Mouse (Mus musculus) skeletal muscle tissue, postnatal 0 days (tissue): ENCODE results near the gene Uggt1. TPM values are rescaled to one million over a fixed set of nuclear protein-coding genes. Genes with fewer than 3 reads are reported as not detected.

Experiments
- microRNA-seq, 2 experiments: library from miRNA; unstranded; fragments of <30 nt; microRNA quantifications; one replicate each; pipeline ENCODE4; 2016
- polyA plus RNA-seq: library from polyadenylated mRNA; unstranded; fragments of >200 nt; fragmentation: Nextera tagmentation; extraction: Ambion mirVana; gene quantifications from 2 replicates; pipeline ENCODE4 v1.2.1, GENCODE M21; 2015

The Uggt1 gene
- 15.9 and 17.4 TPM in 2 replicates for polyA plus RNA-seq

GRCm38 (mm10) chr1:36244058-36244827, at the start of gene Uggt1:
TSS of gene Uggt1 (minus strand) at chr1:36244720.

GRCm38 (mm10) chr1:36274455-36274854, 29.9 kb upstream of the Uggt1 start, which contains the start of gene Neurl3:
TSS of gene Neurl3 (minus strand) at chr1:36274679.

Small RNA genes within 50 kb of the gene (microRNA-seq; reads per million reads assigned to microRNA genes)
- gene Mir6897 = 0.85 to 2.3 reads per million in 2 experiments

Other genes starting within 250 kb of the Uggt1 start
- 6.0 and 6.3 TPM in 2 replicates for gene Hs6st1, start 176.3 kb downstream of the Uggt1 start, polyA plus RNA-seq
- gene Neurl3, start 30.0 kb upstream of the Uggt1 start, polyA plus RNA-seq = 1.8 and 2.1 TPM in 2 replicates
- 13.8 and 16.1 TPM in 2 replicates for gene Arid5a, start 63.0 kb upstream of the Uggt1 start, polyA plus RNA-seq
- gene Kansl3, start 124.5 kb upstream of the Uggt1 start, polyA plus RNA-seq = 20.3 and 23.6 TPM in 2 replicates
- gene Fer1l5, start 127.6 kb upstream of the Uggt1 start, polyA plus RNA-seq = 0.17 and 0.38 TPM in 2 replicates
- gene Lman2l, start 200.6 kb upstream of the Uggt1 start, polyA plus RNA-seq = 26.3 and 27.8 TPM in 2 replicates
- 5.9 TPM in 2 replicates for gene Cnnm4, start 226.9 kb upstream of the Uggt1 start, polyA plus RNA-seq